ENCODE assay signal across 17 mouse cellular contexts in genomic region chr13:83661166-83661565, GRCm38 (mm10).
DNase-seq lines count a peak whose midpoint lies in the region; ATAC-seq and TF ChIP-seq lines count a peak whose summit lies in the region.
"Had no signal": no experiment of that assay in that cellular context is flagged by ENCODE, and none has a peak within 500 bp of the region (broad histone marks: within the 10 kb centered on the region; RNA-seq: fewer than 3 reads in every experiment).

No protein-coding gene starts in this region.

- no peak overlapping the region for H3K9ac ChIP-seq in neural tube, embryonic 12.5 days
- H3K9ac ChIP-seq in hindbrain, embryonic 12.5 days, result no peak overlapping the region
- H3K9ac ChIP-seq in midbrain, embryonic 16.5 days (ENCODE audit: low read depth, low read length), result 0 out of 2 replicates have a peak overlapping the region, but pooled peaks have one; percentile 31
- H3K9ac ChIP-seq: embryonic facial prominence, embryonic 15.5 days; lung, embryonic 14.5 days had no signal

- no peak overlapping the region for H3K4me3 ChIP-seq in neural tube, embryonic 12.5 days
- H3K4me3 ChIP-seq in hindbrain, embryonic 12.5 days, result no peak overlapping the region
- H3K4me3 ChIP-seq in midbrain, embryonic 16.5 days (ENCODE audit: low read depth, low read length), result peak overlapping the region; percentile 20; the same call in 1 of the 2 replicates
- no peak overlapping the region for H3K4me3 ChIP-seq in cerebellum, adult 2 months (replicated peaks; ENCODE audit: insufficient read depth, low read depth, low read length)
- H3K4me3 ChIP-seq: embryonic facial prominence, embryonic 15.5 days had no signal

- 0 out of 2 replicates have a peak, but pooled peaks cover 6% of the 10 kb centered on the region for H3K4me1 ChIP-seq in neural tube, embryonic 12.5 days
- no peaks in the 10 kb centered on the region for H3K4me1 ChIP-seq in hindbrain, embryonic 12.5 days
- H3K4me1 ChIP-seq in midbrain, embryonic 16.5 days (ENCODE audit: control insufficient read depth, insufficient read depth, low read length), result peaks cover 6% of the 10 kb centered on the region
- peaks cover 2% of the 10 kb centered on the region; the same call in 1 of the 2 replicates for H3K4me1 ChIP-seq in cerebellum, adult 2 months (ENCODE audit: control insufficient read depth, insufficient read depth, low read length)
- H3K4me1 ChIP-seq: embryonic facial prominence, embryonic 15.5 days had no signal

- no peak overlapping the region for H3K4me2 ChIP-seq in neural tube, embryonic 12.5 days (replicated peaks)
- no peak overlapping the region for H3K4me2 ChIP-seq in hindbrain, embryonic 12.5 days (replicated peaks)
- H3K4me2 ChIP-seq in midbrain, embryonic 16.5 days (ENCODE audit: low read length), result peak overlapping the region; percentile 46
- H3K4me2 ChIP-seq: embryonic facial prominence, embryonic 15.5 days; liver, embryonic 11.5 days; lung, embryonic 14.5 days had no signal

- H3K9me3 ChIP-seq in neural tube, embryonic 12.5 days, result no peaks in the 10 kb centered on the region
- no peaks in the 10 kb centered on the region for H3K9me3 ChIP-seq in hindbrain, embryonic 12.5 days (replicated peaks)
- no peaks in the 10 kb centered on the region for H3K9me3 ChIP-seq in midbrain, embryonic 16.5 days (replicated peaks; ENCODE audit: control insufficient read depth, low read length, poor library complexity, severe bottlenecking)
- H3K9me3 ChIP-seq: embryonic facial prominence, embryonic 15.5 days had no signal

- no peaks in the 10 kb centered on the region for H3K36me3 ChIP-seq in neural tube, embryonic 12.5 days
- H3K36me3 ChIP-seq in hindbrain, embryonic 12.5 days, result no peaks in the 10 kb centered on the region
- H3K36me3 ChIP-seq in midbrain, embryonic 16.5 days (ENCODE audit: control insufficient read depth, insufficient read depth, low read length), result no peaks in the 10 kb centered on the region

- no peak for TF ChIP-seq CTCF in cerebellum, adult 2 months (IDR thresholded peaks at IDR 0.05; ENCODE audit: borderline replicate concordance, insufficient read depth, low read depth, low read length)

- no peak for DNase-seq in neural tube, embryonic 10.5 days (ENCODE audit: extremely low spot score, low spot score)
- DNase-seq in adrenal gland, postnatal 10 days, result no peak
- DNase-seq in cerebellum, adult 2 months, result no peak
- DNase-seq: adrenal gland, postnatal 25 days; heart, postnatal 10 days; kidney, adult 9 months; layer of hippocampus, postnatal 36 days; lung, postnatal 4 days; right cerebral cortex, adult 18-20 months; thymus, adult 18-20 months had no signal

- no peaks in the 10 kb centered on the region for H3K27me3 ChIP-seq in neural tube, embryonic 12.5 days (replicated peaks)
- H3K27me3 ChIP-seq in hindbrain, embryonic 12.5 days, result no peaks in the 10 kb centered on the region
- no peaks in the 10 kb centered on the region for H3K27me3 ChIP-seq in midbrain, embryonic 16.5 days (ENCODE audit: control insufficient read depth, insufficient read depth, low read depth, low read length)
- no peaks in the 10 kb centered on the region for H3K27me3 ChIP-seq in cerebellum, adult 2 months (ENCODE audit: control insufficient read depth, insufficient read depth, low read length)
- H3K27me3 ChIP-seq: embryonic facial prominence, embryonic 15.5 days had no signal

- H3K27ac ChIP-seq in neural tube, embryonic 12.5 days, result no peak overlapping the region
- no peak overlapping the region for H3K27ac ChIP-seq in hindbrain, embryonic 12.5 days
- H3K27ac ChIP-seq in midbrain, embryonic 16.5 days (ENCODE audit: low read length), result 0 out of 2 replicates have a peak overlapping the region, but pooled peaks have one; percentile 26
- H3K27ac ChIP-seq in cerebellum, adult 2 months (ENCODE audit: insufficient read depth, low read length), result no peak overlapping the region
- H3K27ac ChIP-seq: embryonic facial prominence, embryonic 15.5 days had no signal

- TF ChIP-seq POLR2A in cerebellum, adult 2 months (IDR thresholded peaks at IDR 0.05; ENCODE audit: borderline replicate concordance, insufficient read depth, low read length), result no peak

- ATAC-seq in neural tube, embryonic 12.5 days (ENCODE audit: low FRiP score, low read depth), result 0 out of 2 replicates have a peak, but pooled peaks have one; percentile 48
- ATAC-seq in hindbrain, embryonic 12.5 days (ENCODE audit: low FRiP score), result 0 out of 2 replicates have a peak, but pooled peaks have one; percentile 35
- peak; percentile 30 for ATAC-seq in midbrain, embryonic 16.5 days
- no peak for ATAC-seq in megakaryocyte, adult 5-6 weeks (ENCODE audit: poor library complexity, severe bottlenecking)

- WGBS in neural tube, embryonic 12.5 days, result 67% methylated on average over 7 of the region's 7 CpGs
- WGBS in hindbrain, embryonic 12.5 days, result 60% methylated on average over 7 of the region's 7 CpGs
- WGBS in midbrain, embryonic 16.5 days, result 47% methylated on average over 7 of the region's 7 CpGs
- WGBS in cerebellum, adult 2 months, result 39% methylated on average over 7 of the region's 7 CpGs
